Mouse (Mus musculus) embryonic facial prominence, embryonic 11.5 days (tissue): ENCODE data around the gene Gtf3c1. TPM values are rescaled to one million over a fixed set of nuclear protein-coding genes. Genes with fewer than 3 reads are reported as not detected.

Source experiments
- ATAC-seq: fragments of 200-750 bp; cut with Nextera tagmentation; replicated peaks from 2 replicates; pipeline ENCODE4 v1.8.0; 2017; ENCODE audit warnings: low read depth; ENCODE audit not compliant: insufficient number of reproducible peaks, low FRiP score, low TSS enrichment
- DNase-seq: peaks from one replicate; pipeline ENCODE4 v3.0.0-alpha.2; 2015; ENCODE audit warnings: low spot score
- H3K27ac ChIP-seq: fragments of 300-500 bp; sonication (generic); replicated peaks from 2 replicates; pipeline ENCODE4 v1.5.1; 2014; ENCODE audit warnings: mild to moderate bottlenecking, low read depth, low read length, control low read depth
- H3K27me3 ChIP-seq: fragments of 300-500 bp; sonication (generic); 2 replicates; pipeline ENCODE4 v1.6.1; 2014; ENCODE audit warnings: mild to moderate bottlenecking, low read length, moderate library complexity, mixed read lengths; ENCODE audit not compliant: control insufficient read depth, insufficient read depth
- H3K36me3 ChIP-seq: fragments of 300-500 bp; sonication (generic); replicated peaks from 2 replicates; pipeline ENCODE4 v1.6.1; 2014; ENCODE audit warnings: low read depth, mild to moderate bottlenecking, low read length, moderate library complexity, mixed read lengths; ENCODE audit not compliant: control insufficient read depth, insufficient read depth
- H3K4me1 ChIP-seq: fragments of 300-500 bp; sonication (generic); 2 replicates; pipeline ENCODE4 v1.6.1; 2014; ENCODE audit warnings: low read length, mixed read lengths; ENCODE audit not compliant: control insufficient read depth, insufficient read depth
- H3K4me2 ChIP-seq: fragments of 300-500 bp; sonication (generic); 2 replicates; pipeline ENCODE4 v1.6.1; 2014; ENCODE audit warnings: low read depth, mild to moderate bottlenecking, control low read depth, low read length, moderate library complexity
- H3K4me3 ChIP-seq: fragments of 300-500 bp; sonication (generic); 2 replicates; pipeline ENCODE4 v1.5.1; 2014; ENCODE audit warnings: low read depth, low read length, control low read depth
- H3K9ac ChIP-seq: fragments of 300-500 bp; sonication (generic); replicated peaks from 2 replicates; pipeline ENCODE4 v1.6.1; 2014; ENCODE audit warnings: mild to moderate bottlenecking, control low read depth, low read length
- H3K9me3 ChIP-seq: fragments of 300-500 bp; sonication (generic); replicated peaks from 2 replicates; pipeline ENCODE4 v1.6.1; 2016; ENCODE audit warnings: mild to moderate bottlenecking, low read length, inconsistent platforms, mixed read lengths; ENCODE audit not compliant: control insufficient read depth
- WGBS: fragments of 180-500 bp; shearing (Covaris S2); extraction: QIAGEN DNeasy Blood & Tissue Kit; methylation state at CpG from one replicate; pipeline ENCODE4 v1.1.7; 2014; 5-methylcytosine and 5-hydroxymethylcytosine counted together
- polyA plus RNA-seq: library from polyadenylated mRNA; unstranded; fragments of >200 nt; fragmentation: Nextera tagmentation; extraction: Ambion mirVana; gene quantifications from 2 replicates; pipeline ENCODE4 v1.2.1, GENCODE M21; 2014

Gene Gtf3c1
- polyA plus RNA-seq, 1 experiment from 2014 or later: 29.8 TPM

GRCm38 (mm10) chr7:125741271-125741703 is 33.7 kb upstream of the Gtf3c1 start:
- ATAC-seq: no peak
- no peak overlapping the region for H3K4me2 ChIP-seq
- no peaks in the 10 kb centered on the region for H3K9me3 ChIP-seq
- no peak overlapping the region for H3K9ac ChIP-seq
- H3K36me3 ChIP-seq: no peaks in the 10 kb centered on the region
- 64% methylated on average over 1 of the region's 1 CpGs for WGBS
- H3K27me3 ChIP-seq: no peaks in the 10 kb centered on the region
- no peak for DNase-seq
- no peak overlapping the region for H3K4me3 ChIP-seq
- no peaks in the 10 kb centered on the region for H3K4me1 ChIP-seq
- H3K27ac ChIP-seq: no peak overlapping the region

- ATAC-seq: no peak
- 86% methylated on average over 2 of the region's 2 CpGs for WGBS
Observed at GRCm38 (mm10) chr7:125740521-125740920, 32.9 kb upstream of the Gtf3c1 start.

GRCm38 (mm10) chr7:125736366-125737015 is 28.9 kb upstream of the Gtf3c1 start:
- Histone ChIP-seq H3K27me3 (no peaks in the 10 kb centered on the region), H3K4me3 (no peak overlapping the region), H3K36me3 (no peaks in the 10 kb centered on the region), H3K27ac (no peak overlapping the region), H3K9me3 (no peaks in the 10 kb centered on the region), H3K4me2 (no peak overlapping the region), H3K9ac (no peak overlapping the region), H3K4me1 (no peaks in the 10 kb centered on the region)
- ATAC-seq (no peak), DNase-seq (no peak)
- WGBS: 74% methylated on average over 4 of the region's 4 CpGs

More at GRCm38 (mm10) chr7:125740521-125740920, 32.9 kb upstream of the Gtf3c1 start:
- Histone ChIP-seq H3K27me3 (no peaks in the 10 kb centered on the region), H3K4me1 (no peaks in the 10 kb centered on the region), H3K4me2 (no peak overlapping the region), H3K36me3 (no peaks in the 10 kb centered on the region), H3K9me3 (no peaks in the 10 kb centered on the region), H3K4me3 (no peak overlapping the region), H3K27ac (no peak overlapping the region), H3K9ac (no peak overlapping the region)
- no peak for DNase-seq

GRCm38 (mm10) chr7:125733791-125734190 is 26.2 kb upstream of the Gtf3c1 start:
- Histone ChIP-seq H3K9me3 (no peaks in the 10 kb centered on the region), H3K4me2 (no peak overlapping the region), H3K4me1 (no peaks in the 10 kb centered on the region), H3K27me3 (no peaks in the 10 kb centered on the region), H3K4me3 (no peak overlapping the region), H3K9ac (no peak overlapping the region), H3K36me3 (no peaks in the 10 kb centered on the region), H3K27ac (no peak overlapping the region)
- WGBS: 90% methylated on average over 4 of the region's 4 CpGs
- ATAC-seq (no peak), DNase-seq (no peak)

GRCm38 (mm10) chr7:125731679-125732078 is 24.1 kb upstream of the Gtf3c1 start:
- no peaks in the 10 kb centered on the region for H3K27me3 ChIP-seq
- no peaks in the 10 kb centered on the region for H3K4me1 ChIP-seq
- DNase-seq (no peak), ATAC-seq (no peak)
- no peak overlapping the region for H3K4me2 ChIP-seq
- H3K4me3 ChIP-seq: no peak overlapping the region
- no peak overlapping the region for H3K9ac ChIP-seq
- H3K27ac ChIP-seq: no peak overlapping the region
- H3K36me3 ChIP-seq: no peaks in the 10 kb centered on the region
- no peaks in the 10 kb centered on the region for H3K9me3 ChIP-seq

GRCm38 (mm10) chr7:125723189-125723972 is 15.8 kb upstream of the Gtf3c1 start:
- no peaks in the 10 kb centered on the region for H3K4me1 ChIP-seq
- no peak overlapping the region for H3K27ac ChIP-seq
- H3K4me3 ChIP-seq: no peak overlapping the region
- no peak for DNase-seq
- H3K9me3 ChIP-seq: no peaks in the 10 kb centered on the region
- no peaks in the 10 kb centered on the region for H3K27me3 ChIP-seq
- H3K9ac ChIP-seq: no peak overlapping the region
- no peak overlapping the region for H3K4me2 ChIP-seq
- H3K36me3 ChIP-seq: no peaks in the 10 kb centered on the region
- WGBS: 54% methylated on average over 5 of the region's 5 CpGs
- ATAC-seq: no peak

GRCm38 (mm10) chr7:125722127-125722526 is 14.5 kb upstream of the Gtf3c1 start:
- DNase-seq: no peak
- Histone ChIP-seq H3K4me1 (no peaks in the 10 kb centered on the region), H3K9me3 (no peaks in the 10 kb centered on the region), H3K4me2 (no peak overlapping the region), H3K27ac (no peak overlapping the region), H3K27me3 (no peaks in the 10 kb centered on the region), H3K4me3 (no peak overlapping the region), H3K36me3 (no peaks in the 10 kb centered on the region), H3K9ac (no peak overlapping the region)
- no peak for ATAC-seq

GRCm38 (mm10) chr7:125721033-125721432 is 13.5 kb upstream of the Gtf3c1 start:
- no peaks in the 10 kb centered on the region for H3K36me3 ChIP-seq
- no peaks in the 10 kb centered on the region for H3K4me1 ChIP-seq
- no peak for ATAC-seq
- no peak overlapping the region for H3K4me3 ChIP-seq
- DNase-seq: no peak
- 86% methylated on average over 4 of the region's 4 CpGs for WGBS
- no peak overlapping the region for H3K9ac ChIP-seq
- H3K4me2 ChIP-seq: no peak overlapping the region
- H3K9me3 ChIP-seq: no peaks in the 10 kb centered on the region
- no peak overlapping the region for H3K27ac ChIP-seq
- H3K27me3 ChIP-seq: no peaks in the 10 kb centered on the region
